Mouse (Mus musculus) urinary bladder, postnatal 25 days (tissue): ENCODE results near the gene Tln1.
A peak's percentile ranks its signal among the peaks of the same experiment; 100 is the strongest.
"Not testable (repeated sequence)": the region's sequence is repeated elsewhere in the genome, so short reads cannot be mapped to it uniquely, and the experiment has no call there.

Experiments
- DNase-seq: peaks from one replicate; pipeline ENCODE4 v3.0.0; 2022; ENCODE audit warnings: low spot score

The Tln1 gene

DNA sequence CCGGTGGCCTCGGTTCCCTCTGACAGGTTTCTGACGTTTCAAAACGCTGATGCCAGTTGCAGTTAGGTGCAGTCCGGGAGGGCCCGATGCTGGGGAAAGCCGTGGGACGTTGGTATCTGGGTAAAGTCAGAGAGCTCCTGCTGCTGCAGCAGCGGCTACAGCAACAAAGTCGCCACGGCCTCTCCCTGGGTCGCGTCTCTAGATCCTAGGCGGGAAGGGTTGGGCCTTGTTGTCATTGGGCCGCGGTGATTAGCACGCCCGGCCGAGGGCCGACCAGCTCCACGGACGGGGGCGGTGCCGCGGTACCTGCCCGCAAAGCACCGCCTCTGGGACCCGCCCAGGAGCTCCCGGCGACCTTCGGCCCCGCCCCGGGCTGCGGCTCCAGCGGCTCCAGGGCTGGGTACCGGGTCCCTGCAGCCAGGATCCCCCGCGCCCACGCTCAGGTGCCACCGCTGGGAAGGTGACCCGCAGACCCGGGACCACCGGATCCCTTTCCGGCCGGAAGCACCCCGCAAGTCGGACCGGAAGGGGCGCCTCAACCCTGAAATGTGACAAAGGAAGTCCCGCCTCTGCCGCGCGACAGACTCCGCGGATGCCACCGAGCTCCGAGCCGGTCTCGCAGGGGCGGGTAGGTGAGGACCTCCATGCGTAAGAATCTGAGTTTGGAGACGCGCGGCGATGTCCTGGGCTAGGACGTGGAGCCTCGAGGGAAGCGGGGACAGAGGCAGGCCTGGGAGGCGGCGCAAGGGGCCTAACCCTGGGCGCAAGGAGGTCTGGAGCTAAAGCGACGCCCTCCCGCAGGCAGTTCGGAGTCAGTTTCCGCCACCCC lies 16.1 kb upstream of the Tln1 start, which contains the start of the genes Rgp1 and Gba2:
TSS of gene Rgp1 (plus strand) at position 340 of the 829 bp plus-strand sequence.
TSS of gene Gba2 (minus strand) at position 498 of the 829 bp plus-strand sequence.
- DNase-seq, result peak; percentile 78

DNA sequence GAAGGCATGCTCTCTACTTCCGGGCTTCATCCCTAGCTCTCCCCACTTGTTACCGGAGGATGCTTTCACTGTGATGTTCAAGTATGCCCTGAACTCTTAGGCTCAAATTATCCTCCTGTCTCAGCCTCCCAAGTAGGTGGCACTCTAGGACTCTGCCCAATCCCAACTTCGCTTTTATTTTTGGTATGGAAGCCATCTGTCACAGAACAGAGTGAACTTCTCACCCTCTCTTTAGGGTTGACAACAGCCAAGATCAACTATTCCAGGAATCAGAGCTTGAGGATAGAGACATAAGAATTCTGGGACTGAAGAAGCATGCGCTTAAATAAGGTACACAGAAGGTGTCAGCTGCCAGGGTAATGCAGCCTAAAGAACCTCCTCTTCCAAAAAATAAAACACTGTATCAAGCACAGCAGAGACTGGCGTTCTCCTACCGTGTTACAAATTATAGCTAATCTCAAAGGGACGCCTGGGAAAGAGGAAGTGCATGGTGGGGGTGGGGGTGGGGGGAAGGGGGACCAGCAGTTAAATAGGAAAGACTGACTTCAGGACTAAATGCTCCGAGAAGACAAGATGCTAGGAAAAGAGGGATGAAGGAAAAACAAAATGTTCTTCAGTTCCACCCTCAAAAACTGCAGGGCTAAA lies 14.9 kb upstream of the Tln1 start:
- DNase-seq, result no peak

GRCm38 (mm10) chr4:43575356-43575755 lies 12.9 kb upstream of the Tln1 start:
- no peak for DNase-seq

DNA sequence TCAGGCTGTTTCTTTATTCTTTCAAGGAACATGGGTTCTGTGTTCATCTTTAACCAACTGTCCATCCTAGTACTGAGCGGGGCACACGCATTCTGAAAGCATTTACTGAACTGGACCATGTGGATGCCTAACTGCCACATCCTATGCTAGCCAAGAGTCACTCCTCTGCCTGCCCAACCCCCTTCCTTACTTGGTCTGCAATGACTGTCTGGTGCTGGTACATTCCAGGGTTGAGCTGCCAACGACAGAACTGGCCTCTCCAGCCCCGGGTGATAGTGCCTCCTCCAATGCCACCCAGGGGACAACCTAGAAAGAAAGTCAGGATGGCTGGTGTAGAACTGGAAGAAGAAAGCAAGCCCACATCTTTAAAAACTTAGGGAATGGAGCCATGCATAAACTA lies 11.1 kb upstream of the Tln1 start:
- DNase-seq, result no peak

DNA sequence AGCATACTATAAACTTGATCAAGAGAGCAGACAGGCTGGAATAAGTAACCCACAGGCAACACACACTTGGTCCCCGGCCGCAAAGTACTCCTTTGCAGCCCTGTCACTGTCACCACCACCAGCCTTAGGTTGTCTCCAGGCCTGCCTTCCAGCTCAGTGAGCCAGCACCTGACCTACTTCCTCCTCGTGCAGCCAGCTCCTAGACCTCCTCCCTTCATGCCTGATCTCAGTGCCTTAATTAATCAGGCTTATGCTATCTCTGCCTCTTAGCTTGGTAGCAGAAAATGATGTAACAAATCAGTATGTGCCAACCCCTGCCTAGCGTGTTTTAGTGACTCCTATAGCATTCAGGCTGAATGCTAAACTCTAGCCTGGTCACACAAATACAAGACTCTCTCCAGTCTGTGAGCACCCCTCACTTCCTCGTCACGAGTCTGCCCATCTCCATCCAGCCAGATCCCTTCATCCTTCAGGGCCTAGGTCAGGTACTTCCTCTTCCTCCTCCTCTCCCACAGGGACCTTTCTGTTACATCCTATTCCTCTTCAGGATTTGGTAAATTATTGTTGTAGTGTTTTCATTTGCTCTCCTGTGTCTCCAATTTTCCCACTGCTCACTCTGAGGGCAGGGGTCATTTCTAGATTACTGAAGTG lies 9.0 kb upstream of the Tln1 start:
- DNase-seq, result no peak

DNA sequence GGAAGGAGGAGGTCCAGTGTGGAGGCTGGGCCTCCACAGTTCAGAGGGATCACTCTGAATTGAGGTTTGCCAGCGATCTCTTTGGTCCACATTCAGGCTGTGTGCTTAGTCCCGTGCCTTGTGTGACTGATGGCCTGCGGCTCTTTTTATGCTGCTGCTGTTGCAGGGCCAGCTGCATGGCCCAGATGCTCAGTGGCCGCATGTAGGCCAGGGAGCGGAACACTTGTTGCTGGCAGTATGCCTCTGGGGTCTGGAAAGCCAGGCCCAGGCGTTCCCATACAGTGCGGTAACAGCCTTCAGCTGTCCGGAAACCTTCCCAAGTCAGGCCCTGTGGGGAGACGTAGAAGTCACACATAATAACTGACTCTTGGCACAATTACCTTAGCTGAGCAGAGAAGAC lies 4.6 kb upstream of the Tln1 start:
- DNase-seq, result no peak

- no peak for DNase-seq
Observed at GRCm38 (mm10) chr4:43564231-43564630, 1.7 kb upstream of the Tln1 start.

DNA sequence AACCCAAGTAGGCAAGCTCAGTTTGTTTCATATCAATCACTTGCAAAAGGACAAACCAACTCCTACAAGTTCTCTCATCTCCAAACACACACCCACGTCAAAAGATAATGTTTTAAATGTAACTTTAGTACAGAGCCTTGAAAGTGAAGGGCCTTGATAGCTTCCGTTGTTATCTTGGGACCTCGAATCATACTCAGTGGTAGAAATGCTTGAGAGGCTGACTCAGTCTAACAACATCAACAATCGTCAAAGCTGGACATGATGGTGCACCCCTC lies 1.0 kb upstream of the Tln1 start:
- no peak for DNase-seq

DNA sequence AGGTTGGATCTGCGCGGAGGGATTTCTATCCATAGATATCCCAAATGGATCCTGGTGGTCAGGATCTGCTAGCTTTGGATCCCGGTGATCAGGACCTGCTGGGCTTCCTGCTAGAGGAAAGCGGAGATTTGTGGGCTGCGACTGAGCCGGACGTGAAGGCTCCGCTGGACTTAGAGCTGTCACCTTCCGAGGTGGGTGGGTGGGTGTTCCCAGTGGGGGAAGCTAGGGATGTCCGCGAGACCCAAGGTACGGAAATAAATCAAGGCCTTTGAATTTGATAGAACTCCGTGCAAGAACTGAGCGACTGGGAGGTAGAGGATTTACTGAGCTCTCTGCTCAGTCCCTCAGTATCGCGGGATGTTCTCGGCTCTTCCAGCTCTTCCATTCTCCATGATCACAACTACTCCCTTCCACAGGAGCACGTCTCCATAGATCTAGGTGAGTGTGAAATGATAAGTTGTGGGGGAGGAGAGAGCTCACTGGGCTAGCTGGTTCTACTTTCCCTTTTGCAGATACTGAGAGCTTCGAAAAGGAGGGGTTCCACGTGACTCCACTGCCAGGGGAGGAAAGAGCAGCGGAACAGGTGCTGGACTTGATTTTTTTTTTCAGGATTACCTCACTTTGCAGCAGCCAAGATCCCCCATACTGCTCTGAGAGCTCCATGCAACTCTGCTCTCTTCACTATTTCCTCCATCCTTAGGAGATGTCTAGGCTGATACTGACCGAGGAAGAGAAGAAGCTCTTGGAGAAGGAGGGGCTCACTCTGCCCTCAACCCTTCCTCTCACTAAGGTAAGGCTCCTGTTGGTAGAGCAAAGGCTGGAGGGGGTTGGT lies 494 bp upstream of the Tln1 start:
- DNase-seq, result no peak

- DNase-seq, result no peak
Observed at GRCm38 (mm10) chr4:43561436-43561996, 975 bp downstream of the Tln1 start.

GRCm38 (mm10) chr4:43560976-43561375 lies 1.5 kb downstream of the Tln1 start:
- DNase-seq, result no peak

- no peak for DNase-seq
Observed at GRCm38 (mm10) chr4:43560243-43560611, 2.3 kb downstream of the Tln1 start.

DNA sequence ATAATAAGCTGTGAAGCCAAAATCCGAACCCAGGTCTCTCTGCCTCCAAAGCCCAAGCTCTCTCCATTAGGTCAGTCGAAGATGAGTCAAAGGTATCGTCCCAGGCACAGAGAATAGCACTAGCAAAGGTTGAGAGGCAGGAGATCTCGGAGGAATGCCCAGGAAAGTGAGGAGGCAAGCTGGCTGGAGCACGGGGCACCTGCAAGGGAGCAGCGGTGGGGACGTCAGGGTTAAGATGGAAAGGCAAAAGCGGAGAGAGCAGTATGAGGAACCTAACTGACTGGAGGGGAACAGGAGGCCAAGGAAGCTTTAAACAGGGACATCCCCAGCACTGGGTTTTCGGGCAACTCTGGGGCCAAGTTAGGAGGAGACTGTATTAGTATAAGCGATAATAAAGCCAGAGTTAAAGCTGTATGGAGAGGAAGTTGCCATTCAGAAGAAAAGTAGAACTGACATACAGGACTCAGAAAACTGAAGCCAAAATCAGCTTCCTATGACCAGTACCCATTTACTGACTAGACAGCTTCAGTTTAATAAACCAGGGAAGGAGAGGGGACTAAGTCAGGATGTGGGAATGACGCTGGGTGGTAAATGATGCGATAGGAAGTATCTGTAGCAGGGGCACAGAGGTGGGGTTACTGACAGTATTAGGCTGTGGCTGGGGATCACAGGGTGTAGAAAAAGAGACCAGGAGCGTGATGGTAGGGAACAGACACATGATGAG lies 2.8 kb downstream of the Tln1 start:
- no peak for DNase-seq

DNA sequence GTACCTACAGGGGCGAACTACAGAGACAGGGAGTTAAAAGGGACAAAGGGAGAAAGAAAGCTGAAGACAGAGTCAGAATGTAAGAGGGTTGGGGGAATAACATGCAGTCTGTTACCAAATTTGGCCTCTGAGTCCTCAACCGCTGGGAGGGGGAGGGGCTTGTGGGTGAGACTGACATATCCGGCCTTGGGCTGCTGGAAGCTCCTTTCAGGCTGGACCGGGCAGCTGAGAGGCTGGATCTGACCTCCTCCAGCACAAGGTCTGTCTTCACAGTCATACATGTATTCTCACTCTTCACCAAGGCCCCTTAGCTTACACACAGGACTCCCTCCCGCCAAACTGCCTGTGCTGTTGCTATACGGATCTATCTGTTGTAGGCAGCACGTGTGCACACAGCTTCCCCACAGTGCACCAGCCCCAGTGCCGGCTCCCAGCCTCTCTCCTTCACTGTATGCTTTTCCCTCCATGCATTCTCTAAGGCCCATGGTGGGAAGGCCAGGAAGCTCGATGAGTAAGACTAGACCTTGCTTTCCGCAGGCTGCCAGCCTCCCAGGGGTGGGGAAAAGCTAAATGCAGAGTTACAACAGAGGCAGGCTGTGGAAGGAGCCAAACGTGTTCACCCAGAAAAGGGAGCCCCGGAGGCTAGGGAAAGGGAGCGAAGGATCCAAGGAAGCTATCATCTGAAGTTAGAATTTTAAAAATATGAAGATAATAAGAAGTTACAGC lies 3.7 kb downstream of the Tln1 start:
- DNase-seq, result peak; percentile 60

- no peak for DNase-seq
Observed at GRCm38 (mm10) chr4:43558028-43558630, 4.4 kb downstream of the Tln1 start.

GRCm38 (mm10) chr4:43555926-43556325 lies 6.6 kb downstream of the Tln1 start:
- no peak for DNase-seq

DNA sequence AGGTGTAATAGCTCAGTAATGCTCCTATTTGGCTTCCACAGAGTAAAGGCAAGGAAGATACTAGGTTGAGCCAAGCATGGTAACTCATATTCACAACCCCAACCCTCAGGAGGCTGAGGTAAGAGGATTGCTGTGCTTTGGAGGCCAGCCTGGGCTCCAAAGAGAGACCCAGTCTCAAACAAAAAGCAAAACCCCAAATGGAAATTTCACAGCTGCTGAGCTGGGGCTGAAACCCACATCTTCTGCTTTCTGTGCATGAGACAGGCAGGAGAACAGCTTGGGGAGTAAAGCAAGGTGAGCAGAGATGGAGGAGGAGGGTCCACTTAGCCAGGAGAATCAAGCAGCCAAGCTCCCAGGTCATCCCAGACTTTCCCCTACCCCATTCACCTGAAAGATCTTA lies 8.6 kb downstream of the Tln1 start:
- no peak for DNase-seq

- DNase-seq, result no peak
Observed at GRCm38 (mm10) chr4:43552437-43552836, 10.1 kb downstream of the Tln1 start.

- not testable (repeated sequence) for DNase-seq
Observed at GRCm38 (mm10) chr4:43551854-43552253, 10.6 kb downstream of the Tln1 start.

DNA sequence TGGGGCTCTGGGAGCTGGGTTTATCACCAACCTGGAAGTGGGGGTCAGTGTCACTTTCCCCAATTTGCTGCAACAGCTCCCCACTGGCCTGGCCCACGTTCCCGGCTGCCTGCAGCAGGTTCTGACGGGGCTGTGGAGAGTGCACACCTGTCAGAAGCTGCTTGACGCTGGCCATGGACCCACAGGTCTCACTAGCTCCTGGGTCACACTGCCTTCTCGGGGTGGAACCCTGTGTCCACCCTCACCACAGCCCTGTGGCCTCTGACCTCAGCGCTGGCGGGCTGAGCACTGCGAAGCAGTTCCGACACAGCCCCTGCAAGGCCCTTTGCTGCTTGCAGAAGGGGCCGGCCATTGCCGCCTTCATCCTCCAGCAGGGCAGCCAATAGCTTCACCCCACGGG lies 13.4 kb downstream of the Tln1 start:
- no peak for DNase-seq
